Mouse (Mus musculus): ENCODE data around the gene Myl6.

DNA sequence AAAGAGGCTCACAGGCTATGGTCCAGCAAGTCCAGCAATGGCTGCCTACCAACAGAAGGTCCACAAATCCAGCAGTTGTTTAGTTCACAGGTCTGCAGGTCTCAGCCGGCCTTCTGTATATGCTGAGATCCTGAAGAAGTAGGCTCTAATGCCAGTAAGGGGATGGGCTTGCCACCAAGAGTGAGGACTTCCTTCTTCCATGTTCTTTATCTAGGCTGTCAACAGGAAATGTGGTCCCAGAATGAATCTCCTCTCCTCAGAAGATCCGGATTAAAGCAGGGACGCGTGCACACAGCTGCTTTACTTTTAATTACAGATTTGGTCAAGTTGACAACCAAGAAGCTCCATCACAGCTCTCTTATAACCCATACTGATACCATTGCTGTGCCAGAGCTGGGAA is 48.5 kb downstream of the Myl6 start:
- TF ChIP-seq CTCF (IDR thresholded peaks at IDR 0.05; ENCODE audit: low read depth) (no peak), EP300 (IDR thresholded peaks at IDR 0.05; ENCODE audit: low read depth) (no peak)

Measured in liver, embryonic 14.5 days (tissue).